Mouse (Mus musculus) liver, postnatal 0 days (tissue): ENCODE results near the gene Defb33. TPM values are rescaled to one million over a fixed set of nuclear protein-coding genes. Genes with fewer than 3 reads are reported as not detected.

Experiments
- ATAC-seq: fragments of 200-750 bp; cut with Nextera tagmentation; 2 replicates; pipeline ENCODE4 v1.8.0; 2017; ENCODE audit warnings: mild to moderate bottlenecking, moderate library complexity
- DNase-seq: peaks from one replicate; pipeline ENCODE4 v3.0.0-alpha.2; 2016
- H3K27ac ChIP-seq: fragments of 300-500 bp; sonication (generic); 2 replicates; pipeline ENCODE4 v1.5.1; 2014; ENCODE audit warnings: antibody characterized with exemption, moderate library complexity, mild to moderate bottlenecking, low read depth
- H3K27me3 ChIP-seq: fragments of 300-500 bp; sonication (generic); 2 replicates; pipeline ENCODE4 v1.6.1; 2014; ENCODE audit warnings: low read length, control low read depth, mixed read lengths; ENCODE audit not compliant: insufficient read depth
- H3K36me3 ChIP-seq: fragments of 300-500 bp; sonication (generic); replicated peaks from 2 replicates; pipeline ENCODE4 v1.6.1; 2014; ENCODE audit warnings: mild to moderate bottlenecking, control low read depth, low read length, moderate library complexity, mixed read lengths; ENCODE audit not compliant: insufficient read depth
- H3K4me1 ChIP-seq: fragments of 300-500 bp; sonication (generic); 2 replicates; pipeline ENCODE4 v1.6.1; 2014; ENCODE audit warnings: antibody characterized with exemption, mild to moderate bottlenecking, control low read depth; ENCODE audit not compliant: insufficient read depth
- H3K4me2 ChIP-seq: fragments of 300-500 bp; sonication (generic); 2 replicates; pipeline ENCODE4 v1.6.1; 2014; ENCODE audit warnings: low read depth, mild to moderate bottlenecking, low read length, moderate library complexity, mixed read lengths
- H3K4me3 ChIP-seq: fragments of 300-500 bp; sonication (generic); 2 replicates; pipeline ENCODE4 v1.5.1; 2014; ENCODE audit warnings: low read depth, low read length
- H3K9ac ChIP-seq: fragments of 300-500 bp; sonication (generic); replicated peaks from 2 replicates; pipeline ENCODE4 v1.6.1; 2014; ENCODE audit warnings: mild to moderate bottlenecking, moderate library complexity
- H3K9me3 ChIP-seq: fragments of 300-500 bp; sonication (generic); 2 replicates; pipeline ENCODE4 v1.6.1; 2016; ENCODE audit warnings: mild to moderate bottlenecking, control low read depth, low read length, mixed read lengths
- CTCF ChIP-seq: sonication (generic); IDR thresholded peaks from 2 replicates; pipeline ENCODE4 v1.5.1; 2016; ENCODE audit warnings: antibody characterized with exemption, low read depth
- EP300 ChIP-seq: IDR thresholded peaks from 2 replicates; pipeline ENCODE4 v1.6.1; 2016; ENCODE audit warnings: antibody characterized with exemption, low read depth, mild to moderate bottlenecking
- WGBS: fragments of 180-500 bp; shearing (Covaris S2); extraction: QIAGEN DNeasy Blood & Tissue Kit; methylation state at CpG from one replicate; pipeline ENCODE4 v1.1.7; 2014; ENCODE audit not compliant: insufficient replicate concordance; 5-methylcytosine and 5-hydroxymethylcytosine counted together
- polyA plus RNA-seq: library from polyadenylated mRNA; unstranded; fragments of >200 nt; fragmentation: Nextera tagmentation; extraction: Ambion mirVana; gene quantifications from 2 replicates; pipeline ENCODE4 v1.2.1, GENCODE M21; 2015

The Defb33 gene
- polyA plus RNA-seq, 1 experiment from 2014 or later: not detected

DNA sequence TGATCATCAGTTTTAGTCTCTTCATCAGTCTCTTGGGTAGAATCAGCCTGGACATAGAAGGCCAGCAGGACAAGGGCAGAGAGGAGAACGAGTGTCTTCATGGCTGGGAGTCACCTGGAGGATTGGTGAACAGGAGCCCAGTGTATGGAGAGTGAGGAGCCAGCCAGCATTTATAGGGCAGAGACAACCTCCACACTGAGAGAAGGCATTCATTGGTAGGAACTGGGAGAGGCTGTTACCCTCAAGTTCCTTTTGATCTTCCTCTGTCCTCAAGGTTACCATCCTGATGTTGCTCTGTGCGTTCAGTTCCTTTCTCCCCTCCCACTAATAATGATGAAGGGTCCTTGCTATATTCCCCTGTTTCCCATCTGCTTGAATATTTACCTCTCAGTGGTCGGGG, 52.1 kb downstream of the Defb33 start, which contains the start of gene AY761185:
Gene AY761185 (minus strand): TSS at position 101 of the 400 bp plus-strand sequence.
- DNase-seq (no peak), ATAC-seq (no peak)
- H3K4me2 ChIP-seq: no peak within 1 kb of the TSS
- H3K4me1 ChIP-seq: no peaks in the 10 kb centered on the region
- H3K9me3 ChIP-seq: peaks cover 3% of the 10 kb centered on the region; the same call in 1 of the 2 replicates
- H3K4me3 ChIP-seq: no peak within 1 kb of the TSS
- H3K27me3 ChIP-seq: no peaks in the 10 kb centered on the region
- no peak within 1 kb of the TSS for H3K27ac ChIP-seq
- WGBS: 57% methylated on average over 3 of the region's 3 CpGs
- H3K9ac ChIP-seq: no peak within 1 kb of the TSS
- H3K36me3 ChIP-seq: no peaks in the 10 kb centered on the region
- no peak for TF ChIP-seq EP300
- no peak for TF ChIP-seq CTCF

Other genes with a start within 250 kb of the Defb33 start
- gene Gm15056, start 10.0 kb downstream of the Defb33 start, polyA plus RNA-seq: not detected in 2 replicates
- gene Gm6040, start 29.4 kb downstream of the Defb33 start, polyA plus RNA-seq: not detected in 2 replicates
- gene AY761185, start 52.0 kb downstream of the Defb33 start, polyA plus RNA-seq: not detected in 2 replicates
- not detected in 2 replicates for gene Defa21, start 132.9 kb downstream of the Defb33 start, polyA plus RNA-seq
- gene Defa23, start 162.4 kb downstream of the Defb33 start, polyA plus RNA-seq: not detected in 2 replicates
- gene Defa35, start 172.4 kb downstream of the Defb33 start, polyA plus RNA-seq: not detected in 2 replicates
- gene Defa25, start 191.8 kb downstream of the Defb33 start, polyA plus RNA-seq: not detected in 2 replicates
- gene Gm14851, start 203.4 kb downstream of the Defb33 start, polyA plus RNA-seq: not detected in 2 replicates
- gene Defa30, start 242.0 kb downstream of the Defb33 start, polyA plus RNA-seq: not detected in 2 replicates